Mouse (Mus musculus) ES-E14 (cell line): ENCODE data around the gene Yap1.

Experiments
- MAFK ChIP-seq: IDR thresholded peaks from 2 replicates; pipeline ENCODE4 v1.6.1; 2014; ENCODE audit warnings: mild to moderate bottlenecking, low read depth, low read length, inconsistent platforms; ENCODE audit not compliant: insufficient read depth
- ZC3H11A ChIP-seq: IDR thresholded peaks from 2 replicates; pipeline ENCODE4 v1.6.1; 2012; ENCODE audit warnings: low read depth, mild to moderate bottlenecking, inconsistent platforms, low read length, borderline replicate concordance
- ZNF384 ChIP-seq: IDR thresholded peaks from 2 replicates; pipeline ENCODE4 v1.6.1; 2012; ENCODE audit warnings: low read depth, low read length, inconsistent platforms

- no peak for TF ChIP-seq ZC3H11A
- TF ChIP-seq MAFK = no peak
- TF ChIP-seq ZNF384 = no peak
Observed at GRCm38 (mm10) chr9:7950211-7950644, 54.2 kb downstream of the Yap1 start.
